Mouse (Mus musculus) embryonic fibroblast, embryonic 13.5 days (primary cell): Measurements from ENCODE around the gene Ncbp3.

Experiments
- CTCF ChIP-seq: IDR thresholded peaks from 2 replicates; pipeline ENCODE4 v1.5.1; 2011; ENCODE audit warnings: mild to moderate bottlenecking, control low read depth, low read length, moderate library complexity, borderline replicate concordance; ENCODE audit not compliant: insufficient read depth
- POLR2A ChIP-seq: IDR thresholded peaks from 2 replicates; pipeline ENCODE4 v1.6.1; 2011; ENCODE audit warnings: low read depth, mild to moderate bottlenecking, control low read depth, low read length, moderate library complexity

GRCm38 (mm10) chr11:73044789-73045188 lies 2.8 kb upstream of the Ncbp3 start:
- TF ChIP-seq CTCF (no peak), POLR2A (no peak)
